Mouse (Mus musculus) megakaryocyte, embryonic 14.5 days (primary cell): ENCODE results near the gene Sh3rf1. TPM values are rescaled to one million over a fixed set of nuclear protein-coding genes. Genes with fewer than 3 reads are reported as not detected.

Experiments
- H3K27me3 ChIP-seq: replicated peaks from 2 replicates; pipeline ENCODE3; 2012; ENCODE audit warnings: inconsistent platforms
- H3K36me3 ChIP-seq: replicated peaks from 2 replicates; pipeline ENCODE3; 2012; ENCODE audit warnings: low read length, inconsistent platforms, mixed read lengths
- H3K4me1 ChIP-seq: 2 replicates; pipeline ENCODE4 v1.6.1; 2012; ENCODE audit warnings: inconsistent platforms
- H3K4me3 ChIP-seq: replicated peaks from 2 replicates; pipeline ENCODE3; 2012; ENCODE audit warnings: moderate library complexity, mild to moderate bottlenecking, inconsistent platforms
- H3K9me3 ChIP-seq: 2 replicates; pipeline ENCODE4 v1.6.1; 2012; ENCODE audit warnings: inconsistent platforms
- FLI1 ChIP-seq: IDR thresholded peaks from 2 replicates; pipeline ENCODE4 v1.6.1; 2012; ENCODE audit warnings: low read length, inconsistent platforms, mixed read lengths
- GATA1 ChIP-seq: IDR thresholded peaks from 3 replicates; pipeline ENCODE4 v1.6.1; 2012; ENCODE audit warnings: mixed read lengths, low read length, inconsistent platforms, borderline replicate concordance
- polyA plus RNA-seq: library from polyadenylated mRNA; stranded (reverse); fragments of >175 nt; gene quantifications from 2 replicates; pipeline ENCODE4 v1.2.3, GENCODE M21; 2012; ENCODE audit warnings: low replicate concordance; ENCODE audit not compliant: insufficient read depth

The Sh3rf1 gene
- polyA plus RNA-seq, 1 experiment = 1.3 TPM

- Histone ChIP-seq H3K9me3 (0 out of 2 replicates have a peak, but pooled peaks cover 4% of the 10 kb centered on the region), H3K36me3 (peaks cover 4% of the 10 kb centered on the region), H3K4me3 (no peak overlapping the region), H3K4me1 (no peaks in the 10 kb centered on the region), H3K27me3 (no peaks in the 10 kb centered on the region)
- TF ChIP-seq FLI1 (no peak), GATA1 (no peak)
These were observed 11.8 kb downstream of the Sh3rf1 start for GRCm38 (mm10) chr8:61235499-61235898.

GRCm38 (mm10) chr8:61236506-61237268 is 13.0 kb downstream of the Sh3rf1 start:
- no peak overlapping the region for H3K4me3 ChIP-seq
- TF ChIP-seq GATA1 (no peak), FLI1 (no peak)
- H3K9me3 ChIP-seq = peaks cover 10% of the 10 kb centered on the region
- no peaks in the 10 kb centered on the region for H3K4me1 ChIP-seq
- no peaks in the 10 kb centered on the region for H3K27me3 ChIP-seq
- peaks cover 4% of the 10 kb centered on the region for H3K36me3 ChIP-seq

- no peaks in the 10 kb centered on the region for H3K27me3 ChIP-seq
- peaks cover 32% of the 10 kb centered on the region for H3K9me3 ChIP-seq
- no peaks in the 10 kb centered on the region for H3K4me1 ChIP-seq
- H3K4me3 ChIP-seq = no peak overlapping the region
- TF ChIP-seq FLI1 = no peak
- no peak for TF ChIP-seq GATA1
- peaks cover 11% of the 10 kb centered on the region for H3K36me3 ChIP-seq
These were observed 15.9 kb downstream of the Sh3rf1 start for GRCm38 (mm10) chr8:61239576-61239975.

- H3K4me3 ChIP-seq = no peak overlapping the region
- peaks cover 43% of the 10 kb centered on the region for H3K9me3 ChIP-seq
- H3K4me1 ChIP-seq = no peaks in the 10 kb centered on the region
- peaks cover 16% of the 10 kb centered on the region for H3K36me3 ChIP-seq
- TF ChIP-seq FLI1 (no peak), GATA1 (no peak)
- H3K27me3 ChIP-seq = no peaks in the 10 kb centered on the region
These were observed 17.6 kb downstream of the Sh3rf1 start for GRCm38 (mm10) chr8:61241229-61241628.

GRCm38 (mm10) chr8:61242896-61243295 is 19.2 kb downstream of the Sh3rf1 start:
- peaks cover 16% of the 10 kb centered on the region for H3K36me3 ChIP-seq
- H3K9me3 ChIP-seq = peaks cover 56% of the 10 kb centered on the region
- H3K27me3 ChIP-seq = no peaks in the 10 kb centered on the region
- H3K4me3 ChIP-seq = no peak overlapping the region
- H3K4me1 ChIP-seq = no peaks in the 10 kb centered on the region
- TF ChIP-seq GATA1 (no peak), FLI1 (no peak)

GRCm38 (mm10) chr8:61243491-61243890 is 19.8 kb downstream of the Sh3rf1 start:
- Histone ChIP-seq H3K27me3 (no peaks in the 10 kb centered on the region), H3K9me3 (peaks cover 56% of the 10 kb centered on the region), H3K4me1 (no peaks in the 10 kb centered on the region), H3K36me3 (peaks cover 12% of the 10 kb centered on the region), H3K4me3 (no peak overlapping the region)
- no peak for TF ChIP-seq GATA1
- no peak for TF ChIP-seq FLI1

- H3K4me1 ChIP-seq = no peaks in the 10 kb centered on the region
- no peaks in the 10 kb centered on the region for H3K27me3 ChIP-seq
- H3K36me3 ChIP-seq = peaks cover 16% of the 10 kb centered on the region
- TF ChIP-seq GATA1 (no peak), FLI1 (no peak)
- H3K9me3 ChIP-seq = peaks cover 63% of the 10 kb centered on the region
- H3K4me3 ChIP-seq = no peak overlapping the region
These were observed 20.5 kb downstream of the Sh3rf1 start for GRCm38 (mm10) chr8:61244157-61244556.

- Histone ChIP-seq H3K27me3 (no peaks in the 10 kb centered on the region), H3K36me3 (peaks cover 20% of the 10 kb centered on the region), H3K4me3 (no peak overlapping the region), H3K4me1 (no peaks in the 10 kb centered on the region), H3K9me3 (peaks cover 81% of the 10 kb centered on the region)
- no peak for TF ChIP-seq GATA1
- no peak for TF ChIP-seq FLI1
These were observed 23.8 kb downstream of the Sh3rf1 start for GRCm38 (mm10) chr8:61247270-61248025.

GRCm38 (mm10) chr8:61249511-61249910 is 25.8 kb downstream of the Sh3rf1 start:
- Histone ChIP-seq H3K4me1 (no peaks in the 10 kb centered on the region), H3K36me3 (peaks cover 18% of the 10 kb centered on the region), H3K27me3 (no peaks in the 10 kb centered on the region), H3K9me3 (peaks cover 68% of the 10 kb centered on the region), H3K4me3 (no peak overlapping the region)
- TF ChIP-seq GATA1 (no peak), FLI1 (no peak)

- Histone ChIP-seq H3K36me3 (peaks cover 9% of the 10 kb centered on the region), H3K4me1 (peaks cover 13% of the 10 kb centered on the region), H3K9me3 (peaks cover 55% of the 10 kb centered on the region), H3K27me3 (no peaks in the 10 kb centered on the region), H3K4me3 (no peak overlapping the region)
- TF ChIP-seq FLI1 = no peak
- no peak for TF ChIP-seq GATA1
These were observed 30.5 kb downstream of the Sh3rf1 start for GRCm38 (mm10) chr8:61254196-61254595.
